Mouse (Mus musculus) frontal cortex, postnatal 25 days (tissue): ENCODE measurements around the gene Zcchc4.
A peak's percentile ranks its signal among the peaks of the same experiment; 100 is the strongest.

ENCODE experiments used
- DNase-seq, 2 experiments: peaks; one replicate each; pipeline ENCODE4 v3.0.0; 2022; ENCODE audit warnings: low spot score in 2 of 2

Zcchc4 gene

GRCm38 (mm10) chr5:52794109-52794508 lies 18.9 kb downstream of the Zcchc4 start:
- DNase-seq = no peak

- no peak for DNase-seq
Measured at GRCm38 (mm10) chr5:52799274-52799985, 24.2 kb downstream of the Zcchc4 start.

GRCm38 (mm10) chr5:52805801-52806200 lies 30.6 kb downstream of the Zcchc4 start:
- no peak for DNase-seq

- DNase-seq = no peak
Measured at GRCm38 (mm10) chr5:52806349-52806748, 31.1 kb downstream of the Zcchc4 start.

- DNase-seq = no peak
Measured at GRCm38 (mm10) chr5:52807030-52807429, 31.8 kb downstream of the Zcchc4 start.

GRCm38 (mm10) chr5:52810446-52810845 lies 35.2 kb downstream of the Zcchc4 start:
- no peak for DNase-seq

GRCm38 (mm10) chr5:52811056-52811455 lies 35.8 kb downstream of the Zcchc4 start:
- DNase-seq = no peak

GRCm38 (mm10) chr5:52812456-52812855 lies 37.2 kb downstream of the Zcchc4 start:
- no peak for DNase-seq

- DNase-seq = no peak
Measured at GRCm38 (mm10) chr5:52813312-52813711, 38.1 kb downstream of the Zcchc4 start.

- DNase-seq = no peak
Measured at GRCm38 (mm10) chr5:52818676-52819075, 43.5 kb downstream of the Zcchc4 start.

GRCm38 (mm10) chr5:52821691-52822090 lies 46.5 kb downstream of the Zcchc4 start:
- DNase-seq = peak in 1 of 2 experiments; percentile 32

GRCm38 (mm10) chr5:52827923-52828322 lies 52.7 kb downstream of the Zcchc4 start:
- no peak for DNase-seq

- no peak for DNase-seq
Measured at GRCm38 (mm10) chr5:52833005-52833404, 57.8 kb downstream of the Zcchc4 start.

- DNase-seq = peak; percentile 98 to 99
Measured at GRCm38 (mm10) chr5:52833761-52834274, 58.6 kb downstream of the Zcchc4 start, which contains the start of gene Anapc4. Gene Anapc4, plus strand, starts transcription at chr5:52834012.

GRCm38 (mm10) chr5:52834386-52834785 lies 59.2 kb downstream of the Zcchc4 start:
- no peak for DNase-seq

- no peak for DNase-seq
Measured at GRCm38 (mm10) chr5:52844319-52844718, 69.1 kb downstream of the Zcchc4 start.

- no peak for DNase-seq
Measured at GRCm38 (mm10) chr5:52855727-52856126, 80.5 kb downstream of the Zcchc4 start.

- no peak for DNase-seq
Measured at GRCm38 (mm10) chr5:52864446-52864845, 89.2 kb downstream of the Zcchc4 start.

GRCm38 (mm10) chr5:52865825-52866224 lies 90.6 kb downstream of the Zcchc4 start:
- DNase-seq = no peak

GRCm38 (mm10) chr5:52866361-52867155 lies 91.3 kb downstream of the Zcchc4 start:
- DNase-seq = no peak

GRCm38 (mm10) chr5:52868918-52869703 lies 93.9 kb downstream of the Zcchc4 start:
- no peak for DNase-seq

- DNase-seq = no peak
Measured at GRCm38 (mm10) chr5:52871461-52871860, 96.3 kb downstream of the Zcchc4 start.
